Mouse (Mus musculus) lung, postnatal 36 days (tissue): ENCODE results near the gene Rai1.

Experiments
- DNase-seq: peaks from one replicate; pipeline ENCODE4 v3.0.0; 2022; ENCODE audit warnings: mixed read lengths

The Rai1 gene

DNA sequence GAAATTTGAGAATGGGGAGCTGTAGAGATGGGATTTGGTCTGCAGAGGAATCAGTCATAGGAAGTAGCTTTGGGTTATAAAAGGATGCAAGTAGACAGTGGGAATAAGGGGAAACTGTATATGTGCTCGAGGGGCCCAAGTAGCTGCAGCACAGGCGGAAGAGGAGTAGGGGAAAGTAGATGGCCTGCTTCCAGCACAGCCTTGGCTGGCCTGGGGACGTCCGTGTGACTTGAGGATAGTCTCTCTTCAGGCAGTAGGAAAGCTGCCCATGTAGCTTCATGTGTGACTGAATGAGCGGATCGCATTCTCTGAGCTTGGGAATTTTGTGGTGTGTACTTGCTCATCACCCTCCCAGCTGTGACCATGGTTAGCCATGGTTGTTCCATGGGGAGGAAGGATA lies 59.6 kb downstream of the Rai1 start:
- no peak for DNase-seq

DNA sequence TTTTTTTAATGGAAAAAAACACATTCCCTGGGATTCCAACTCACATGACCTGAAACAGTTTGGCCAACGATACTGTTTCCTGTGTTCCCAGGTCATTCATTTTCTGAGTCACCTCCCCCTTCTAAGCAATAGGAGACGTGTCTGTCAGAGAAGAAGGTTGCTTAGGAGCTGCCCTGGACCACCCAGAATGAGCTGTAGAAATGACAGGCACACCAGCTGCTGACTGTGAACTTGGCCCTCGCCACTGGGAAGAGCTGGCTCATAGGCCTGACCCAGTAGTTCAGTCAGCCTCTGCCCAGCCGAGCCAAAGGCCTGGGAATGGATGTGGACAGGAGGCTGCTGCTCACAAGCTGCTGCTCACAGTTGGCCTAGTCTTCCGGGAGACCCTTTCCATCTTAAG lies 60.3 kb downstream of the Rai1 start:
- no peak for DNase-seq

DNA sequence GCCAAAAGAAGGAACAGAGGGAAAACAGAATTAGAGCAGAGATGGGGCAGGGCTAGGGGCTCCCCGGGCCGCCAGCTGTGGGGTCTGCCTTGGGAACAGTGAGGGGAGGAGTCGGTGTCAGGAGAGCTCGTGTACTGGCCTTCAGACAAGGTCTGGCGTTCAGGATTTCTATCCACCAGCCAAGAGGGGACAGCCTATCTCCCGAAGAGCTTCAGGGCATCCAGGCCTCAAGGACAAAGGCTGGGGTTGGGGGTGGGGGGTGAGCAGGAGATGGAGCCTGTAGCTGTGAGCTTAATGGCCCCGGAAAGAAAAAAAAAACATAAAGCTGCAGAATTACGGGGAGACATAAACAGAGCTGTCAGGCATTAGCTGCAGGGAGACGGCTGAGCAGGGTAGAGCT lies 64.0 kb downstream of the Rai1 start:
- DNase-seq, result no peak

DNA sequence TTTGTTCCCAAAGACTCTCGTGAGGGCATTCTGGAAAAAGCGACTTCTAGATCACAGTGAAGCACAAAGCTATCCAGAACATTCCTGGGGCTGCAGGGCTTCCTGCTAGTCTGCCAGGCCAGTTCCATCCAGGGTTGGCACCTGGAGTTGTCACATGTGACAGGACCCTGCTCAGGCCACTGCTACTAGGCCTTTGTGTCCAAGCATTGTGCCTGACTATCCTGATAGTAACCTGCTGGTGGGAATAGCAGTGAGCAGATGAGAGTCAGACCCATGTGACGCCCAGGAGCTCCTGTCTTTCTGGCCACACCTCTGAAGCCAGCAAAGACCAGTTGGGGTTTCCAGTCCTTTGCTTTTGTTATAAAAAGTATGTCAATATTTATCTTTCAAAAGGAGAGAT lies 67.3 kb downstream of the Rai1 start:
- no peak for DNase-seq

DNA sequence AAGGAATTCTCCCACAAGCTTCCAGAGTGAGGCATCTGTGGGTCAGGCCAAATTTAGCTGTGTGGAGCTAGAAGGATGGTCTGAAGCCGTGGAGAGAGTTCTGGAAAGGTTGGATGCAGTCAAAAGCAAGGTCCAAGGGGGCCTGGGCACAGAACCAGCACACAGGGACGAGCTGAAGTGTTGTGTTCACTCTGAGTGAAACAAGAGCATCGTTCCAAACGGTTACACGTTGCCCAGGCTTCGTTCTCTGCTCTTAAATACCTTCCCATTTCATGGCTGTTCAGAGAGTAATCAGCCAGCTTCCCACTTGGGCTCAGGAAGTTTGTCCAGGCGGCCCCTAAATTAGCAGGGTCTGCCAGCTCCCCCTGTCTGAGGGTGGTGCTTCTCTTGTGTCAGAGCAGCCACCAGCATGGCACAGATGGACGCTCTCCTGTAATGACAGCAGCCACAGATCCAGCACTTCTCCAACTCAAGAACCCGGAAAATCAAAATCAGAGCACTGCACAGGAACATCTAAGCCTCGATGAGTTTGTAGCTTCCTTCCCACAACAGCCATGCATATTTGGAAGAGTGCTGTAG lies 68.9 kb downstream of the Rai1 start:
- no peak for DNase-seq

DNA sequence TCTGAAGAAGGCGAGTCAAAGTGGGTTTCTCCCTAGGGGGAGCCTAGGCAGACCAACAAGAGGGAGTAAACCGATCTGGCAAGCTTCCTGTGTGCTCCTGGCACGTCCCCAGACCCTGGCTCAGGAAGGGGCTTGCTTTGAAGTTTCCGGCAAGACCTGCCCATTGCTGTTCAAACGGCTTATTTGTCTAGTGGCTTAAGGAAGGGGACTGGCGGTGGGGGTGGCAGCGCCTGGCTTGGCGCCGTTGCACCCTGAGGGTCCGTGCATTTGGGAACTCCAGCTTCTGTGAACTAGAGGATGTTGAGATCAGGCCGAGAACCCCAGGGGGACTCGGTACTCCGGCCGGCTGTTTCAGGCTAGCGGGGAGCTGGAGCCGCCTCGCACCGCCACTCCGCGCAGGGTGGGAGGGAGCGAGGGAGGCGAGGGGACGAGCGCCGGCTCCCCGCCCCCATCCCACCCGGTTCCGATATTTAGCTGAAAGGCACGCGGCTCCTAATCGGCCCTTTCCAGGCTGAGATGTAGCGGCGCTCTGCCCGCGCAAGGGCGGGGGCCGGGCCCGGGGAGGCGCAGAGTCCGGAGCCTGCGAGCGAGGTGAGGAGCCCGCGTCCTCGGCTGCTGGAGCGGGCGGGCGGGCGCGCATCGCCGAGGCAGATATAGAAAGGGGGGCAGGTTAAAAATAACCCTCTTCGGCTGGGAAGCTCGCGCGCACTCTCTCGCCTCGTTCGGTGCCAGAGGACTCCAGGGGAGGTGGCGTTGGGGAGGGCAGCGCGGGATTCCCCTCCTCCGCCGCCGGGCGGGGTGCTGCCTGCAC lies 70.8 kb downstream of the Rai1 start:
- DNase-seq, result peak; percentile 60

DNA sequence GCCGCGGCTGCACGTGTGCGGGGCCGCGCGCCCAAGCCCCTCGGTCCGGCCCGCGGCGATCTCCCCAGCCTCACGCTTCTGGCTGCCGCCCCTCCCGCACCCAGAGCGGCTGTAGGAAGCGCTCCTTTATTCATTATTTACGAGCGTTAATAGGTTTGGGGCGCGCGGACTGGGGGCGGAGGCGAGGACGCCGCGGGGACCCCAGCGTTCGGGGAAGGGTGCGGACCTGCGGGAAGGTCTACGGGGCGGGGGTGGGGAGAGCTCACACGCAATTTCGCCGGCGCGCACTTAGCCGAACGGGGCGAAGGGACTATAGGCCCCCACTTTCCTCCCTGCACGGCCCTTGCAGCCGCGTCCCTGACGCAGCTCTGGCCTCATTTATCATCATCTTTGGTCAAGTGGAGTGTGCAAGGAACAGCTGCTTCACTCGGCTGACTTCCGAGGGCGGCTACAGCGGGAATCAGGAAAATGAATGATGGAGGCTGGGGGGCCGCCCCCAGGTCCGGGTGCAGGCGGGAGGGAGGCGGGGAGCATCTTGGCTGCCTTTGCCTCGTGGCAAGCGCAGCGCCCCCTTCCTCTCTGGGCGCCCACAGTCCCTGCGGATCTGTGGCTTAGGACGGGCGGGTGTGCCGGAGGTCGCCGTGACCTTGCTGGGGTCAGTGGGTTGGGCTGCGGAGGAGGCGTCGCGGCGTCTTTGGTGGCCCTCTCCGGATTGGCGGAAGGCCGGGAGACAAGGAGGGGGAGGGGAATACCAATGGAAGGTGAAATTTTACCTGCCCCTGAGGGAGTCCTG lies 71.6 kb downstream of the Rai1 start:
- DNase-seq, result peak; percentile 79

DNA sequence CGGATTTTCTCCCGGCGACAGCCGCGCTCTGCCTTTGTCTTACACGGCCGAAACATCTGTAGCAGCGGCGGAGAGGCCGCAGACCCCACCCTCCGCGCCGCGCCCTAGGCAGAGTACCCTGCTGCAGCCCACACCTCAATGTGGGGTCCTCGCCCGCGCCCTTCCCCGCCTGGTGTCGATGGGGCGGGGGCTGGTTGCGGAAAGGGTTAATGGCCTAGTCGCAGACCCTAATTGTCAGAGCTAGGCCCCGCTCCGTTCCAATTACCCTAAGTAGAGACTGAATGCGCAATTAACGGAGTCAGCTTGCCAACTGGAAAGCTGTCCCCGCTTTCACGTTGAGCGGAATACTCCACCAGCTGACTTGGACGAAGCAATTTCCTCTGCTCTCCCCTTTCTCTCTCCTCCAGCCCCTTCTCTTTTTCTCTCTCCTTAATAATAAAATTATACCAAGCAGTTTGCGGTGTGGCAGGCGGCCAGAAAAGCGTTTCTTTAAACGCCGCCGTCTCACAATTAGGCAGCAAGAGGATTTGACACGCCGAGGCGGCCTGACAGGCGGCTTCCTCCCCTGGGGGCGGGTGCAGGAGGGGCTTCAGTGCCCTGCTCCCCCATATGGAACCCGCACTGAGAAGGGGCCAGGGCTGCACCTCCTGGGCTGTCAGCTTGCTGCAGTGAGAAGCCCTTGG lies 72.3 kb downstream of the Rai1 start:
- DNase-seq, result peak; percentile 42

DNA sequence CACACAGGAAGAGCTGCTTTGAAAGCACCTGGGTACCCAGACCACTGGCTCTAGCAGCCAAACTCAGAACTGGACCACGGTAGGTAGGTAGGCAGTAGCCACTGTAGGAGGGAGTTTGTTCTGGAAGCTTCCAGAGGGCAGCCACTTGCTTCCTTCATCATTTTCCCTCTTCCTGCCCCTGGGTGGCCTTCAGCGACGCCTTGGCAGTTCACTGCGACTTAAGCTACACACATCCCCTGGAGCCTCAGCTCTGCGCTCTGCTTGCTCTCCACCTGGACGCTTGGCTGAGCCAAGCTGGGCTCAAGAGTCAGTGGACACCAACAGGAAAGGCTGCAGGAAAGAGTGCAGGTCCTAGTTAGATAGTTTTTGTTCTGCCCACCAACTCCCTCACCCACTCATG lies 73.2 kb downstream of the Rai1 start:
- DNase-seq, result no peak

DNA sequence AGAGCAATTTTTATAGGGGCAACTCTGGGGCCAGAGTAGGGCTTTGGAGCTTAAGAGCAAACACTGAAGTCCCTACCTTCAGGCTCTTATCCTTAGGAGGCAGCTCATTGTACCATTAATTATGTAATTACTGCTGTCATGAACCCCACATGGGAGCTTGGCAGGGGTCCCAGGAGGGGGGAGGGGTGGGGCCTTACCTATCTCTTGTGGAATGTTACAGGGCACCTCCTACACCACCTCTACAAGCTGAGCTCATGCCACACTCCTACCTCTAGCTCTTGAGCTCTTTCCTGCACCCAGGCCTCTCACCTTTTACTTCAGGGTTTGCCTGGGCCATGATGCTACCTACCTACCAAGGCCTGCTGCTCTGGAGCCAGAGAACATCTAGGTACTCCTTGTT lies 73.7 kb downstream of the Rai1 start:
- peak; percentile 90 for DNase-seq

DNA sequence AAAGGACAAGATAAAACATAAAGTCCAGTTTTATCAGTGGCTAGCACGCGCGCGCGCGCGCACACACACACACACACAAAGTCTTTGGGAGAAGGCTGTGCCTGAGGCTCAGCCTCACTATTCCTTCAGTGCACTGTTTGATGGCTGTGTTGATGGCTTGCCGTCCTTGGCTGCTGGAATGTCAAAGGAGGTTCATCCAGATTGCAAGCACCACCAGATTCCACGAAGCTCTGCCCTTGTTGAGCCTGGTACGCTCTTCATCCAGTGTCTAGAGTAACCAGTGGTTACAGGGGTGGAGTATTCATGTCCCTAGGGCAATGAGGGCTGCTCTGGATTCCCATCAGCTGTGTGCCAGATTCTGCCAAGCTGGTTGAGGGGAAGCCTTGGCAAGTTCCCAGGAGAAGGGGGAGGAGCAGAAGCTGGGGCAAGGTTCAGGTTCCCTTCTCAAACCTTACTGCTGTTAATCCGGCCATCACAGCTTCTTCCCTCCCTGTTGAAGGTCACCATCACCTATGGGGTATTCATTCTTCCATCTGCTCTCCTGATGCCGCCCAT lies 77.4 kb downstream of the Rai1 start:
- peak; percentile 51 for DNase-seq

DNA sequence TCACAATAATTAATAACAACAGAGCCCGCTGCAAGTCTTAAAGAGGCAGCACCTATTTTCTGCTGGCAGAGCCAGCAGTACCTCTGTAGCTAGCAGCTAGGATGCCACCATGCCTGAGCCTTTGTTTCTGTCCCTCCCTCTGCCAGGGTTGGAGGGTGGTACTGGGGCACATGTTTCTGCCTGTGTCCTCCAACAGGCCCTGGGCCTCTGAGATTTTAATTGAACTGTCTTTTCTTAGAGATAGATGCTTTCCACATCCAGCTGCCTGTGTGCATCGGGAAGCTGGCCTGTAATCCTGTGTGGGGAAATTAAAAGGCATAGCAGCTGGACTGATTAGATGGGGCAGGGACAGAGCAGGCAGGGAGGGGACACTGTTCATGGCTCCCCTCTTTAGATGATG lies 77.9 kb downstream of the Rai1 start:
- DNase-seq, result no peak

DNA sequence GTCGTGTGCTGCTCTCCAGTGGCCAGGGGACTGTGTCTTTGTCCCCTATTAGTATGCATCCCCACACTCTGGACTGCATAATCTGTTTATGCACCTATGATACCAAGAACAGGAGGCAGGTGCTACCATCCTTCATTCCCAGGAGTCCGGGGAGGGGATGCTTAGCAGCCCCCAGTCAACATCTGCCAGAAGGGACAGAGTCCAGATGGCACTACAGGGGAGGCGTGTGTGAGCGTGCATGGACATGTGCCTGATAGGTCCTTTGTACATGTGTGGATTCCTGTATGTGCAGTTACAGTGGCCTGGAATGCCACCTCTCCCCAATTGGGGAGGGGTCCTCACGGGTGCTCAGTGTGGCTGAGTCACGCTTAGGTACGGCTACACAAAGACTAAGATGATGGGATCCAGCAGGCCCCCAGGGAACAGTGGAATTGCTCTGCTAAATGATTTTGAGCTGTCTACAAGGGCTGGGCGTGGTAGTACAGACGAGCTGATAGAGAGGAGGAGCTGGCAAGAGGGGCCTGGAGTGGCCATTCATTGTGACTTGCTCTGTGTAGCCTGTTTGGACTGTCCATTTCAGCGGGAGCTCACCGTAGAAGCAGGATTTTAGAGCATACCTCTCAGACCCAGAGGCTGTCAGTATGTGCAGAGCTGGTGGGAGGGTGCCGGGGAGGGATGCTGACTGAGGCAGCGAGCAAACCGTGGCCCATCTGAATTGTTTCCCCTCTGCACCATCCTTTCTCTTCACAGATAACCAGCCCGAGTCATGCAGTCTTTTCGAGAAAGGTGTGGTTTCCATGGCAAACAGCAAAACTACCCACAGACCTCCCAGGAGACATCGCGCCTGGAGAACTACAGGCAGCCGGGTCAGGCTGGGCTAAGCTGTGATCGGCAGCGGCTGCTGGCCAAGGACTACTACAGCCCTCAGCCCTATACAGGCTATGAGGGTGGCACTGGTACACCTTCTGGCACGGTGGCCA lies 79.8 kb downstream of the Rai1 start:
- DNase-seq, result no peak

DNA sequence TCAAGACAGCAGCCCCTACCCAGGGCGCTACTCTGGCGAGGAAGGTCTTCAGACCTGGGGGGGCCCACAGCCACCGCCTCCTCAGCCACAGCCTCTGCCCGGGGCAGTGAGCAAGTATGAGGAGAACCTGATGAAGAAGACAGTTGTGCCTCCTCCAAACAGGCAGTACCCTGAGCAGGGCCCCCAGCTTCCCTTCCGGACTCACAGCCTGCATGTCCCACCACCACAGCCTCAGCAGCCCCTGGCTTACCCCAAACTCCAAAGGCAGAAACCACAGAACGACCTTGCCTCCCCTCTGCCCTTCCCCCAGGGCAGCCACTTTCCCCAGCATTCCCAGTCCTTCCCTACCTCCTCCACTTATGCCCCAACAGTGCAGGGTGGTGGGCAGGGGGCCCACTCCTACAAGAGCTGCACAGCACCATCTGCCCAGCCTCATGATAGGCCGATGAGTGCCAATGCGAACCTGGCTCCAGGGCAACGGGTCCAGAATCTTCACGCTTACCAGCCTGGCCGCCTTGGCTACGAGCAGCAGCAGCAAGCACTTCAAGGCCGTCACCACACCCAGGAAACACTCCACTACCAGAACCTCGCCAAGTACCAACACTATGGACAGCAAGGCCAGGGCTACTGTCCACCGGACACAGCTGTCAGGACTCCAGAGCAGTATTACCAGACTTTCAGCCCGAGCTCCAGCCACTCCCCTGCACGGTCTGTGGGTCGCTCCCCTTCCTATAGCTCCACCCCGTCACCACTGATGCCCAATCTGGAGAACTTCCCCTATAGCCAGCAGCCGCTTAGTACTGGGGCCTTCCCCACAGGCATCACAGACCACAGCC lies 80.8 kb downstream of the Rai1 start:
- peak; percentile 71 for DNase-seq

DNA sequence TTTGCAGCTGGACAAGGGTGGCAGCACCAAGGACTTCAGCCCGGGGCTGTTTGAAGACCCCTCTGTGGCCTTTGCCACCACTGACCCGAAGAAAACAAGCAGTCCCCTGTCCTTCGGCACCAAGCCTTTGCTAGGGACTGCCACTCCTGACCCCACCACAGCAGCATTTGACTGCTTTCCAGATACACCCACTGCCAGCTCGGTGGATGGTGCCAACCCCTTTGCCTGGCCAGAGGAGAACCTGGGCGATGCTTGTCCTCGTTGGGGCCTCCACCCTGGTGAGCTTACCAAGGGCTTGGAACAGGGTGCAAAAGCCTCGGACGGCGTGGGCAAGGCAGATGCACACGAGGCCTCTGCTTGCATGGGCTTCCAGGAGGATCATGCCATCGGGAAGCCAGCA lies 82.3 kb downstream of the Rai1 start:
- DNase-seq, result no peak

DNA sequence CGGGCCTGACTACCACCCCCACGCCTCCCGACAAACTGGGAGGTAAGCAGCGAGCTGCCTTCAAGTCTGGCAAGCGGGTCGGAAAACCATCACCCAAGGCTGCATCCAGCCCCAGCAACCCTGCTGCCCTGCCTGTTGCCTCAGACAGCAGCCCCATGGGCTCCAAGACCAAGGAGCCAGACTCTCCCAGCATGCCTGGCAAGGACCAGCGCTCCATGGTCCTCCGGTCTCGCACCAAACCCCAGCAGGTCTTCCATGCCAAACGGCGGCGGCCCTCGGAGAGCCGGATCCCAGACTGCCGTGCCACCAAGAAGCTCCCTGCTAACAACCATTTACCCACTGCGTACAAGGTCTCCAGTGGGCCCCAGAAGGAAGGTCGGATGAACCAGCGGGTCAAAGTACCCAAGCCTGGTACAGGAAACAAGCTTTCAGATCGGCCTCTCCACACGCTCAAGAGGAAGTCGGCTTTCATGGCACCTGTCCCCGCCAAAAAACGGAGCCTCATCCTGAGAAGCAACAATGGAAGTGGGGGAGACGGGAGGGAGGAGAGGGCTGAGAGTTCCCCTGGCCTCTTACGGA lies 83.6 kb downstream of the Rai1 start:
- no peak for DNase-seq

DNA sequence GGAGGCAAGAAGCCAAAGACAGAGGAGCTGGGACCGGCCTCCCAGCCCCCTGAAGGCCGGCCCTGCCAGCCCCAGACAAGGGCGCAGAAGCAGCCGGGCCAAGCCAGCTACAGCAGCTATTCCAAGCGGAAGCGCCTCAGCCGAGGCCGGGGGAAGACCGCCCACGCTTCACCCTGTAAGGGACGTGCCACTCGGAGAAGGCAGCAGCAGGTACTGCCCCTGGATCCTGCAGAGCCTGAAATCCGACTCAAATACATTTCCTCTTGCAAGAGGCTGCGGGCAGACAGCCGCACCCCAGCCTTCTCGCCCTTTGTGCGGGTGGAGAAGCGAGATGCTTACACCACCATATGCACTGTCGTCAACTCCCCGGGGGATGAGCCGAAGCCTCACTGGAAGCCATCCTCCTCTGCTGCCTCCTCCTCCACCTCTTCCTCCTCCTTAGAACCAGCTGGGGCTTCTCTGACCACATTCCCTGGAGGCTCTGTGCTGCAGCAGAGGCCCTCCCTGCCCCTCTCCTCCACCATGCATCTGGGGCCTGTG lies 84.8 kb downstream of the Rai1 start:
- no peak for DNase-seq

DNA sequence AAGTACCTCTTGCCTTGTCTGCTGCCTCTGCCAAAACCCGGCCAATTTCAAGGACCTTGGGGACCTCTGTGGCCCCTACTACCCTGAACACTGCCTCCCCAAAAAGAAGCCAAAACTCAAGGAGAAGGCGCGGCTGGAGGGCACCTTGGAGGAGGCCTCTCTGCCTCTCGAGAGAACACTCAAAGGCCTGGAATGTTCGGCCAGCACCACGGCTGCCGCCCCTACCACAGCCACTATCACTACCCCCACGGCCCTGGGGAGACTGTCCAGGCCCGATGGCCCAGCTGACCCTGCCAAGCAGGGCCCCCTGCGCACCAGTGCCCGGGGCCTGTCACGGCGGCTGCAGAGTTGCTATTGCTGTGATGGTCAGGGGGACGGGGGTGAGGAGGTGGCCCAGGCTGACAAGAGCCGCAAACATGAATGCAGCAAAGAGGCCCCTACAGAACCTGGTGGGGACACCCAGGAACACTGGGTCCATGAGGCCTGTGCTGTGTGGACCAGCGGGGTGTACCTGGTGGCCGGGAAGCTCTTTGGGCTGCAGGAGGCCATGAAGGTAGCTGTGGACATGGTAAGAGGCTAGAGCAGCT lies 85.3 kb downstream of the Rai1 start:
- DNase-seq, result peak; percentile 60

DNA sequence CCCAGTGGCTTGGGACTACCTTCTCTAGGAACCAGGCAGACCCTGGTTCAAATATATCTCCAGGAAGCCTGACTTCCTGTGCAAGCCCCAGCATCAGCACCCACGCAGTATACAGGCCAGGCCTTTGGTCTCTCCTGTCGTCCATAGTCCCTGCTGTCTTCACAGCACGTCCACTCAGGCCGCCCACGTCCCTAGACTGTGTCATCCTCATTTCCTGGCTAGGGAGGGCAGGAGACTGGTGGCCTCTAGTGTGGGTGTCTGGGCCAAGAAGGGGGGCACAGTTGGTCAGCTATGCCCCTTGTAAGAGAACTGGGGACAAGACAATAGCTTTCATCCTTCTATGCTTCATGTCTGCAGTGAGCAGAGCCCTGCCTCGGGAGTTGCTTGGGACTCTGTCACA lies 87.7 kb downstream of the Rai1 start:
- no peak for DNase-seq

DNA sequence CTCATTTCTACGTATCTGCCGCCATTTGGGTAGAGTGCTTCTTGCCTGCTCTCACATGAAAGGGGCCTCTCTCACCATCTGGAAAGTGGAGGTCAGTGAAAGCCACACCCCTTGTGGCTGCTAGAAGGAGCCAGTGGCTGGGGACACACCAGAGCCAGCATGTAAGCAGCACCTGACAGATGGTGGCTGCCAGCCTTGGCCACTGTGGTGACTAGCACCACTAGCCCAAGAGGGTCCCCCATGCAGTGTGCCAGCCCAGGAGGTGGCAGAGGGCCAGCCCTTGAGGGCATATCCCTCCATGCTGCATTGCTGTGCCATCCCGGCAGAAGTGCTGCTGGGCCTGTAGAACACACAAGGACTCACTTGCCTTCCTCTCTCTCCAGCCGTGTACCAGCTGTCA lies 88.7 kb downstream of the Rai1 start:
- no peak for DNase-seq
